Mouse (Mus musculus): ENCODE data around the gene Krt20.

Krt20 gene

GRCm38 (mm10) chr11:99437972-99438371 lies at the start of gene Krt20:
Gene Krt20, minus strand, starts transcription at chr11:99438150.
- peak; percentile 17 for DNase-seq (ENCODE audit: low read depth, low spot score)

- no peak for DNase-seq (ENCODE audit: low read depth, low spot score)
Measured at GRCm38 (mm10) chr11:99474981-99475380, 37.0 kb upstream of the Krt20 start.

GRCm38 (mm10) chr11:99473433-99473832 lies 35.5 kb upstream of the Krt20 start:
- DNase-seq (ENCODE audit: low read depth, low spot score), result no peak

- no peak for DNase-seq (ENCODE audit: low read depth, low spot score)
Measured at GRCm38 (mm10) chr11:99472405-99472804, 34.5 kb upstream of the Krt20 start.

- DNase-seq (ENCODE audit: low read depth, low spot score), result no peak
Measured at GRCm38 (mm10) chr11:99471946-99472345, 34.0 kb upstream of the Krt20 start.

- no peak for DNase-seq (ENCODE audit: low read depth, low spot score)
Measured at GRCm38 (mm10) chr11:99469228-99469627, 31.3 kb upstream of the Krt20 start.

GRCm38 (mm10) chr11:99468566-99468965 lies 30.6 kb upstream of the Krt20 start:
- DNase-seq (ENCODE audit: low read depth, low spot score), result no peak

GRCm38 (mm10) chr11:99466316-99466715 lies 28.4 kb upstream of the Krt20 start:
- no peak for DNase-seq (ENCODE audit: low read depth, low spot score)

- peak; percentile 81 for DNase-seq (ENCODE audit: low read depth, low spot score)
Measured at GRCm38 (mm10) chr11:99464836-99465235, 26.9 kb upstream of the Krt20 start.

GRCm38 (mm10) chr11:99463155-99463554 lies 25.2 kb upstream of the Krt20 start:
- peak; percentile 62 for DNase-seq (ENCODE audit: low read depth, low spot score)

- DNase-seq (ENCODE audit: low read depth, low spot score), result no peak
Measured at GRCm38 (mm10) chr11:99461736-99462135, 23.8 kb upstream of the Krt20 start.

GRCm38 (mm10) chr11:99458887-99459286 lies 20.9 kb upstream of the Krt20 start:
- no peak for DNase-seq (ENCODE audit: low read depth, low spot score)

GRCm38 (mm10) chr11:99454759-99455158 lies 16.8 kb upstream of the Krt20 start:
- no peak for DNase-seq (ENCODE audit: low read depth, low spot score)

- DNase-seq (ENCODE audit: low read depth, low spot score), result no peak
Measured at GRCm38 (mm10) chr11:99454044-99454443, 16.1 kb upstream of the Krt20 start.

GRCm38 (mm10) chr11:99448769-99449168 lies 10.8 kb upstream of the Krt20 start:
- DNase-seq (ENCODE audit: low read depth, low spot score), result no peak

GRCm38 (mm10) chr11:99441220-99441619 lies 3.3 kb upstream of the Krt20 start:
- DNase-seq (ENCODE audit: low read depth, low spot score), result no peak

GRCm38 (mm10) chr11:99439465-99439864 lies 1.5 kb upstream of the Krt20 start:
- DNase-seq (ENCODE audit: low read depth, low spot score), result no peak

GRCm38 (mm10) chr11:99436625-99437024 lies 1.3 kb downstream of the Krt20 start:
- no peak for DNase-seq (ENCODE audit: low read depth, low spot score)

- DNase-seq (ENCODE audit: low read depth, low spot score), result peak; percentile 80
Measured at GRCm38 (mm10) chr11:99430670-99431069, 7.3 kb downstream of the Krt20 start.

- DNase-seq (ENCODE audit: low read depth, low spot score), result no peak
Measured at GRCm38 (mm10) chr11:99422159-99422558, 15.8 kb downstream of the Krt20 start, which contains the start of gene Krt12. Gene Krt12, minus strand, starts transcription at chr11:99422259.

- DNase-seq (ENCODE audit: low read depth, low spot score), result no peak
Measured at GRCm38 (mm10) chr11:99420586-99420985, 17.4 kb downstream of the Krt20 start.

GRCm38 (mm10) chr11:99417819-99418218 lies 20.1 kb downstream of the Krt20 start:
- no peak for DNase-seq (ENCODE audit: low read depth, low spot score)

- DNase-seq (ENCODE audit: low read depth, low spot score), result no peak
Measured at GRCm38 (mm10) chr11:99416902-99417301, 21.0 kb downstream of the Krt20 start.

- no peak for DNase-seq (ENCODE audit: low read depth, low spot score)
Measured at GRCm38 (mm10) chr11:99414463-99415147, 23.3 kb downstream of the Krt20 start.

Data from ZHBTc4 (cell line).